Mouse (Mus musculus) neural tube, embryonic 15.5 days (tissue): ENCODE measurements around the gene Cdc42ep2. TPM values are rescaled to one million over a fixed set of nuclear protein-coding genes. Genes with fewer than 3 reads are reported as not detected.

ENCODE experiments used
- ATAC-seq: fragments of 200-750 bp; cut with Nextera tagmentation; 2 replicates; pipeline ENCODE4 v1.8.0; 2017; ENCODE audit warnings: mild to moderate bottlenecking, moderate TSS enrichment, moderate library complexity; ENCODE audit not compliant: low FRiP score
- H3K27ac ChIP-seq: fragments of 300-500 bp; sonication (generic); replicated peaks from 2 replicates; pipeline ENCODE4 v1.5.1; 2015; ENCODE audit warnings: mild to moderate bottlenecking, inconsistent platforms
- H3K27me3 ChIP-seq: fragments of 300-500 bp; sonication (generic); replicated peaks from 2 replicates; pipeline ENCODE4 v1.6.1; 2015; ENCODE audit warnings: inconsistent platforms
- H3K36me3 ChIP-seq: fragments of 300-500 bp; sonication (generic); 2 replicates; pipeline ENCODE4 v1.6.1; 2015; ENCODE audit warnings: inconsistent platforms
- H3K4me1 ChIP-seq: fragments of 300-500 bp; sonication (generic); 2 replicates; pipeline ENCODE4 v1.6.1; 2015; ENCODE audit warnings: inconsistent platforms
- H3K4me2 ChIP-seq: fragments of 300-500 bp; sonication (generic); 2 replicates; pipeline ENCODE4 v1.6.1; 2015; ENCODE audit warnings: inconsistent platforms, mild to moderate bottlenecking, moderate library complexity
- H3K4me3 ChIP-seq: fragments of 300-500 bp; sonication (generic); replicated peaks from 2 replicates; pipeline ENCODE4 v1.5.1; 2015; ENCODE audit warnings: mild to moderate bottlenecking, inconsistent platforms
- H3K9ac ChIP-seq: fragments of 300-500 bp; sonication (generic); replicated peaks from 2 replicates; pipeline ENCODE4 v1.6.1; 2015; ENCODE audit warnings: mild to moderate bottlenecking, inconsistent platforms
- H3K9me3 ChIP-seq: fragments of 300-500 bp; sonication (generic); replicated peaks from 2 replicates; pipeline ENCODE4 v1.6.1; 2016; ENCODE audit warnings: inconsistent platforms
- WGBS: fragments of 180-500 bp; shearing (Covaris S2); methylation state at CpG from one replicate; pipeline ENCODE4 v1.1.7; 2015; ENCODE audit warnings: mixed read lengths; 5-methylcytosine and 5-hydroxymethylcytosine counted together
- polyA plus RNA-seq: library from polyadenylated mRNA; unstranded; fragments of >200 nt; fragmentation: Nextera tagmentation; extraction: Ambion mirVana; gene quantifications from 2 replicates; pipeline ENCODE4 v1.2.1, GENCODE M21; 2015

Cdc42ep2 gene
- polyA plus RNA-seq, 1 experiment from 2014 or later = 20.9 TPM

GRCm38 (mm10) chr19:5954936-5955335, 30.3 kb upstream of the Cdc42ep2 start:
- H3K9ac ChIP-seq = no peak overlapping the region
- 92% methylated on average over 10 of the region's 10 CpGs for WGBS
- H3K4me1 ChIP-seq = peaks cover 3% of the 10 kb centered on the region; the same call in 1 of the 2 replicates
- no peak overlapping the region for H3K4me2 ChIP-seq
- no peak overlapping the region for H3K27ac ChIP-seq
- no peaks in the 10 kb centered on the region for H3K9me3 ChIP-seq
- H3K4me3 ChIP-seq = no peak overlapping the region
- H3K36me3 ChIP-seq = peaks cover 30% of the 10 kb centered on the region
- no peaks in the 10 kb centered on the region for H3K27me3 ChIP-seq
- no peak for ATAC-seq

- H3K4me3 ChIP-seq = no peak overlapping the region
- no peak overlapping the region for H3K9ac ChIP-seq
- no peaks in the 10 kb centered on the region for H3K9me3 ChIP-seq
- H3K4me2 ChIP-seq = no peak overlapping the region
- H3K4me1 ChIP-seq = peaks cover 3% of the 10 kb centered on the region; the same call in 1 of the 2 replicates
- H3K27ac ChIP-seq = no peak overlapping the region
- ATAC-seq = no peak
- WGBS = 67% methylated on average over 22 of the region's 22 CpGs
- no peaks in the 10 kb centered on the region for H3K27me3 ChIP-seq
- H3K36me3 ChIP-seq = peaks cover 32% of the 10 kb centered on the region
Measured at GRCm38 (mm10) chr19:5954031-5954710, 29.6 kb upstream of the Cdc42ep2 start.

DNA sequence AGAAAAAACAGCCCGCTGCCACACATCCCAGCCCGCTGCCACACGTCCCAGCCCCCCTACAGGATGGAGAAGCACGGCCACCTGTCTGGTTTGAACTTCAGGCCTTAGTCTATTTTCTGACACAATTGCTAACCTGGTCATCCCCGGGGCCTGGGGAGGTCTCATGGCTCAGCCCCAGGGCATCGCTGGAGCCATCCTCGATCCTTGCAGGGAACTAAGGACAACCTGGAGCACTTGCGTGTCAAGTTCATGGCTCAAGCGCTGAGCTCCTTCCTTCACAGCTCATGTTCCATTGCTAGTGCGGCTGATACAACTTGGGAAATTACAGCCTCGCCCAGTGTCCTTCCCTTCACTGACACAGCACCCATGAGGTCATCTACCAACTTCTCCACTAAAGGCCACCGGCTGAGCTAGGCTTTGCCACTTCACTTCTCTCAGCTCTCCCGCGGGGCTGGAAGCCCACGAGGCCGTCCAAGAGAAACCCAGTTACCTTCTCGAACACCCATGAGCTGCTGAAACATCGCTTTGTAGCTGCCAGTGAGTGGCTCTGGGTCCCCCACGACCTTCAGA, 28.7 kb upstream of the Cdc42ep2 start:
- H3K27me3 ChIP-seq = no peaks in the 10 kb centered on the region
- H3K9ac ChIP-seq = no peak overlapping the region
- peaks cover 3% of the 10 kb centered on the region; the same call in 1 of the 2 replicates for H3K4me1 ChIP-seq
- no peak for ATAC-seq
- H3K4me3 ChIP-seq = no peak overlapping the region
- no peak overlapping the region for H3K27ac ChIP-seq
- H3K9me3 ChIP-seq = no peaks in the 10 kb centered on the region
- H3K4me2 ChIP-seq = no peak overlapping the region
- WGBS = 93% methylated on average over 19 of the region's 19 CpGs
- peaks cover 28% of the 10 kb centered on the region for H3K36me3 ChIP-seq

- H3K36me3 ChIP-seq = peaks cover 27% of the 10 kb centered on the region
- no peak overlapping the region for H3K4me2 ChIP-seq
- H3K4me3 ChIP-seq = no peak overlapping the region
- H3K9me3 ChIP-seq = no peaks in the 10 kb centered on the region
- no peak overlapping the region for H3K27ac ChIP-seq
- H3K27me3 ChIP-seq = no peaks in the 10 kb centered on the region
- H3K9ac ChIP-seq = no peak overlapping the region; the same call in 1 of the 2 replicates
- 87% methylated on average over 13 of the region's 13 CpGs for WGBS
- ATAC-seq = no peak
- peaks cover 3% of the 10 kb centered on the region; the same call in 1 of the 2 replicates for H3K4me1 ChIP-seq
Measured at GRCm38 (mm10) chr19:5952071-5952691, 27.6 kb upstream of the Cdc42ep2 start.

GRCm38 (mm10) chr19:5951631-5952030, 27.0 kb upstream of the Cdc42ep2 start:
- H3K4me2 ChIP-seq = no peak overlapping the region

GRCm38 (mm10) chr19:5950218-5950617, 25.6 kb upstream of the Cdc42ep2 start:
- H3K36me3 ChIP-seq = peaks cover 26% of the 10 kb centered on the region
- no peak overlapping the region for H3K27ac ChIP-seq
- WGBS = 95% methylated on average over 11 of the region's 11 CpGs

More at GRCm38 (mm10) chr19:5951631-5952030, 27.0 kb upstream of the Cdc42ep2 start:
- Histone ChIP-seq H3K9me3 (no peaks in the 10 kb centered on the region), H3K4me1 (peaks cover 3% of the 10 kb centered on the region; the same call in 1 of the 2 replicates), H3K27ac (no peak overlapping the region), H3K36me3 (peaks cover 27% of the 10 kb centered on the region), H3K9ac (no peak overlapping the region), H3K4me3 (no peak overlapping the region), H3K27me3 (no peaks in the 10 kb centered on the region)
- ATAC-seq = no peak
- WGBS = 95% methylated on average over 16 of the region's 16 CpGs

DNA sequence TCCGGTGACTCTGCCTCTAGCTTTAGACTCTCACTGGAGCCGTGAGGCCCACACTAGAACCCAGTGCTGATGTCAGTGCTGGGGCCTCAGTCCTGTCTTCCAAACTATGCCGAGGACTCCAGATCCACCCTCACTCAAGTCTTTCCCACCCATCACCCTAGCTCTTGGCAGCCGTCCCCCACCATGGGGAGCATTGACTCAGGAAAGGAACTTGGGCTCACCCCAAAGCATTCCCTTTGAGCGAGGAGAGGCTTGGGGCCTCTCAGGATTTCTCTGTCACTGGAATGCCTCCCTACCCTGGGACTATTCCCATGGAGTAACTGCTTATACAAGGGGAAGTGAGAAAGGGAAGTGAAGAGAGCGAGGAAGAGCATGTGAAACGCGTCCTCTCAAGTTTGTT, 21.3 kb upstream of the Cdc42ep2 start:
- 84% methylated on average over 8 of the region's 8 CpGs for WGBS
- no peak for ATAC-seq
- Histone ChIP-seq H3K9ac (no peak overlapping the region), H3K36me3 (peaks cover 16% of the 10 kb centered on the region), H3K4me2 (no peak overlapping the region), H3K27me3 (no peaks in the 10 kb centered on the region), H3K9me3 (no peaks in the 10 kb centered on the region), H3K4me1 (peaks cover 12% of the 10 kb centered on the region; the same call in 1 of the 2 replicates), H3K4me3 (no peak overlapping the region), H3K27ac (peak overlapping the region; percentile 23; the same call in 1 of the 2 replicates)

More at GRCm38 (mm10) chr19:5950218-5950617, 25.6 kb upstream of the Cdc42ep2 start:
- Histone ChIP-seq H3K4me3 (no peak overlapping the region), H3K9ac (no peak overlapping the region), H3K27me3 (no peaks in the 10 kb centered on the region), H3K4me2 (no peak overlapping the region), H3K4me1 (peaks cover 5% of the 10 kb centered on the region; the same call in 1 of the 2 replicates), H3K9me3 (no peaks in the 10 kb centered on the region)
- ATAC-seq = no peak

GRCm38 (mm10) chr19:5945027-5945426, 20.4 kb upstream of the Cdc42ep2 start:
- 0 out of 2 replicates have a peak overlapping the region, but pooled peaks have one; percentile 33 for H3K27ac ChIP-seq
- H3K27me3 ChIP-seq = no peaks in the 10 kb centered on the region
- H3K9ac ChIP-seq = no peak overlapping the region
- no peak overlapping the region for H3K4me3 ChIP-seq
- peaks cover 10% of the 10 kb centered on the region for H3K36me3 ChIP-seq
- no peaks in the 10 kb centered on the region for H3K9me3 ChIP-seq
- 81% methylated on average over 7 of the region's 7 CpGs for WGBS
- H3K4me2 ChIP-seq = no peak overlapping the region
- no peak for ATAC-seq
- peaks cover 18% of the 10 kb centered on the region for H3K4me1 ChIP-seq

DNA sequence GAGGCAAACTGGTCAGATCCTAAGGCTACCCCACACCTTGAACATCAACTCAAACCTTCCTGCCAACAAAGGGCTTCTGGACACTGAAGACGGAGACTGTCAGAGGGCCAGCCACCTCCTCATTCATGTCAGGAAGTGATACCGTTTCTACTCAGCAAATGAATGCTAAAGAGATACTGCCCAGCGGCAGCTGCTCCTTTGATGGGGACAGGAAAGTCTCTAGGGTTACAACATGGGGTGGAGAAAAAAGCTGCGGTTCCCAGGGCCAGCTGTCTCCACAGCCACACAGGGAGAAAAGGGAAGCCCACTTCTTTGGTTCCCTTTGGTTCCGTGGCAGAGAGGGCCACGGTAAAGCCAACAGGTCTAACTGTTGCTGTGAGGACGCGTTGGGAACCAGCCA, 19.5 kb upstream of the Cdc42ep2 start:
- no peak for ATAC-seq
- Histone ChIP-seq H3K27ac (no peak overlapping the region), H3K4me1 (peaks cover 22% of the 10 kb centered on the region), H3K4me2 (no peak overlapping the region), H3K27me3 (no peaks in the 10 kb centered on the region), H3K9me3 (no peaks in the 10 kb centered on the region), H3K4me3 (no peak overlapping the region), H3K36me3 (peaks cover 6% of the 10 kb centered on the region; the same call in 1 of the 2 replicates), H3K9ac (no peak overlapping the region)
- WGBS = 62% methylated on average over 8 of the region's 8 CpGs

DNA sequence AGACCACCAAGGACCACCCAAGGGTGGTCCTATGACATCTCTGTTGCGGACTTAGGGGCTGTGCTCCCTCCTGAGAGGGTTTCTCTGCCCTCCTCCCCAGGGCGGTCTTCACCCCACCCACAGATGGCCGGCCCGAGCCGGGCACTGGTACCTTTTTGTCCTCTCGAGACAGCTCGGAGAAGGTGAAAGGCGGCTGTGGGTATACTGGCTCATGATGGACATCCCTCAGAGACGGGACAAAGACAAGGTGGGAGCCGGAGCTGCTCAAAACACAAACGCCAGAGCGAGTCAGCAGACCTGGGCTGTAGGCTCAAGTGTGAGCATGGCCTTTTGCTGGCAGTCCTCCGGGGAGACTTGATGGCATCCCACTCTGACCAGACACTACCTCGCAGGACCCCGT, 18.8 kb upstream of the Cdc42ep2 start:
- Histone ChIP-seq H3K27me3 (no peaks in the 10 kb centered on the region), H3K4me1 (peaks cover 22% of the 10 kb centered on the region), H3K9ac (no peak overlapping the region), H3K36me3 (peaks cover 6% of the 10 kb centered on the region; the same call in 1 of the 2 replicates), H3K4me3 (no peak overlapping the region), H3K27ac (no peak overlapping the region), H3K9me3 (no peaks in the 10 kb centered on the region), H3K4me2 (no peak overlapping the region)
- no peak for ATAC-seq
- 92% methylated on average over 15 of the region's 15 CpGs for WGBS

GRCm38 (mm10) chr19:5942581-5942980, 18.0 kb upstream of the Cdc42ep2 start:
- ATAC-seq = no peak
- Histone ChIP-seq H3K4me1 (peaks cover 29% of the 10 kb centered on the region), H3K27me3 (no peaks in the 10 kb centered on the region), H3K4me2 (no peak overlapping the region), H3K4me3 (no peak overlapping the region), H3K9me3 (no peaks in the 10 kb centered on the region), H3K27ac (no peak overlapping the region), H3K9ac (no peak overlapping the region), H3K36me3 (peaks cover 6% of the 10 kb centered on the region; the same call in 1 of the 2 replicates)
- 91% methylated on average over 7 of the region's 7 CpGs for WGBS
